Comparison of ENCODE assay signal across 27 mouse cellular contexts in genomic region chr10:115146257-115146898, GRCm38 (mm10). TPM values are rescaled to one million over a fixed set of nuclear protein-coding genes. Genes with fewer than 3 reads are reported as not detected.
"Had no signal": no experiment of that assay in that cellular context is flagged by ENCODE, and none has a peak within 500 bp of the region (broad histone marks: within the 10 kb centered on the region; RNA-seq: fewer than 3 reads in every experiment).

No protein-coding gene starts in this region.

- H3K4me2 ChIP-seq: heart, embryonic 11.5 days; heart, embryonic 13.5 days; heart, embryonic 15.5 days; hindbrain, embryonic 13.5 days; hindbrain, embryonic 15.5 days; limb, embryonic 12.5 days; liver, embryonic 11.5 days; liver, embryonic 13.5 days had no signal

- H3K4me3 ChIP-seq: heart, embryonic 13.5 days; heart, embryonic 15.5 days; hindbrain, embryonic 13.5 days; hindbrain, embryonic 15.5 days; layer of hippocampus, adult 2 months; left cerebral cortex, adult 2 months; limb, embryonic 10.5 days; limb, embryonic 12.5 days; liver, embryonic 13.5 days had no signal

- H3K9ac ChIP-seq: heart, embryonic 13.5 days; heart, embryonic 15.5 days; hindbrain, embryonic 13.5 days; hindbrain, embryonic 15.5 days; limb, embryonic 12.5 days; liver, embryonic 13.5 days had no signal

- H3K4me1 ChIP-seq: heart, embryonic 13.5 days; heart, embryonic 15.5 days; limb, embryonic 10.5 days; limb, embryonic 12.5 days; liver, embryonic 13.5 days had no signal

- H3K27ac ChIP-seq: heart, embryonic 13.5 days; heart, embryonic 15.5 days; hindbrain, embryonic 13.5 days; hindbrain, embryonic 15.5 days; hindbrain, postnatal 0 days; layer of hippocampus, adult 2 months; left cerebral cortex, adult 2 months; limb, embryonic 10.5 days; limb, embryonic 12.5 days; liver, embryonic 13.5 days had no signal

- DNase-seq: gastrocnemius, postnatal 14 days; gastrocnemius, postnatal 36 days; heart, adult 18-20 months; heart, postnatal 14 days; heart, postnatal 36 days; kidney, adult 18-20 months; kidney, adult 8-10 months; kidney, postnatal 10 days; kidney, postnatal 25 days; kidney, postnatal 4 days; liver; liver, embryonic 13.5 days had no signal

- H3K27me3 ChIP-seq: heart, embryonic 13.5 days; heart, embryonic 15.5 days; hindbrain, embryonic 13.5 days; hindbrain, embryonic 15.5 days; limb, embryonic 12.5 days; liver, embryonic 13.5 days had no signal

- H3K36me3 ChIP-seq: heart, embryonic 13.5 days; heart, embryonic 15.5 days; hindbrain, embryonic 13.5 days; hindbrain, embryonic 15.5 days; limb, embryonic 10.5 days; limb, embryonic 12.5 days; liver, embryonic 13.5 days had no signal

- H3K9me3 ChIP-seq: heart, embryonic 13.5 days; heart, embryonic 15.5 days; hindbrain, embryonic 13.5 days; hindbrain, embryonic 15.5 days; limb, embryonic 10.5 days; limb, embryonic 12.5 days; liver, embryonic 13.5 days had no signal

- ATAC-seq: hindbrain, postnatal 0 days; intestine, embryonic 16.5 days had no signal

RNA-seq across cellular contexts. Expression of gene Tph2, which starts 38.4 kb away (rescaled TPM):
- total RNA-seq: gastrocnemius, postnatal 14 days; gastrocnemius, postnatal 36 days; heart, adult 18-20 months; heart, postnatal 14 days; heart, postnatal 36 days; hematopoietic stem cell, adult 5-6 weeks had no signal
- polyA plus RNA-seq: heart, embryonic 11.5 days; heart, embryonic 13.5 days; heart, embryonic 15.5 days; intestine, embryonic 14.5 days; intestine, embryonic 16.5 days; kidney, embryonic 14.5 days; limb, embryonic 10.5 days; limb, embryonic 12.5 days; liver, embryonic 11.5 days; liver, embryonic 13.5 days had no signal
